Mouse (Mus musculus) heart, postnatal 0 days (tissue): ENCODE measurements around the gene Nr4a2. TPM values are rescaled to one million over a fixed set of nuclear protein-coding genes. Genes with fewer than 3 reads are reported as not detected.

Experiments used
- ATAC-seq: fragments of 200-750 bp; cut with Nextera tagmentation; 2 replicates; pipeline ENCODE4 v1.8.0; 2017; ENCODE audit warnings: low read depth, moderate number of reproducible peaks, moderate library complexity; ENCODE audit not compliant: insufficient read depth
- DNase-seq: peaks from one replicate; pipeline ENCODE4 v3.0.0-alpha.2; 2016; ENCODE audit warnings: low spot score
- H3K27ac ChIP-seq: fragments of 300-500 bp; sonication (generic); 2 replicates; pipeline ENCODE4 v1.5.1; 2014; ENCODE audit warnings: low read depth, mild to moderate bottlenecking
- H3K27me3 ChIP-seq: fragments of 300-500 bp; sonication (generic); 2 replicates; pipeline ENCODE4 v1.6.1; 2014; ENCODE audit warnings: low read length, mixed read lengths; ENCODE audit not compliant: control insufficient read depth, insufficient read depth
- H3K36me3 ChIP-seq: fragments of 300-500 bp; sonication (generic); replicated peaks from 2 replicates; pipeline ENCODE4 v1.6.1; 2014; ENCODE audit warnings: low read length, mixed read lengths; ENCODE audit not compliant: control insufficient read depth, insufficient read depth
- H3K4me1 ChIP-seq: fragments of 300-500 bp; sonication (generic); 2 replicates; pipeline ENCODE4 v1.6.1; 2014; ENCODE audit warnings: antibody characterized with exemption; ENCODE audit not compliant: control insufficient read depth, insufficient read depth
- H3K4me2 ChIP-seq: fragments of 300-500 bp; sonication (generic); 2 replicates; pipeline ENCODE4 v1.6.1; 2014; ENCODE audit warnings: low read depth, mild to moderate bottlenecking, low read length, moderate library complexity
- H3K4me3 ChIP-seq: fragments of 300-500 bp; sonication (generic); 2 replicates; pipeline ENCODE4 v1.5.1; 2014; ENCODE audit warnings: low read depth, low read length
- H3K9ac ChIP-seq: fragments of 300-500 bp; sonication (generic); replicated peaks from 2 replicates; pipeline ENCODE4 v1.6.1; 2014; ENCODE audit warnings: low read depth, low read length, mixed read lengths
- H3K9me3 ChIP-seq: fragments of 300-500 bp; sonication (generic); replicated peaks from 2 replicates; pipeline ENCODE4 v1.6.1; 2016; ENCODE audit warnings: low read length; ENCODE audit not compliant: control insufficient read depth
- CTCF ChIP-seq: IDR thresholded peaks from 2 replicates; pipeline ENCODE4 v1.5.1; 2016; ENCODE audit warnings: antibody characterized with exemption, control low read depth, low read depth
- EP300 ChIP-seq: IDR thresholded peaks from 2 replicates; pipeline ENCODE4 v1.6.1; 2016; ENCODE audit warnings: antibody characterized with exemption, low read depth
- WGBS: fragments of 180-500 bp; shearing (Covaris S2); extraction: QIAGEN DNeasy Blood & Tissue Kit; methylation state at CpG from one replicate; pipeline ENCODE4 v1.1.7; 2014; 5-methylcytosine and 5-hydroxymethylcytosine counted together
- polyA plus RNA-seq: library from polyadenylated mRNA; unstranded; fragments of >200 nt; fragmentation: Nextera tagmentation; extraction: Ambion mirVana; gene quantifications from 2 replicates; pipeline ENCODE4 v1.2.1, GENCODE M21; 2015
- total RNA-seq: library from RNA; depleted of rRNA; stranded (reverse); fragments of >200 nt; gene quantifications from 2 replicates; pipeline ENCODE4 v1.2.3, GENCODE M21; 2014; ENCODE audit warnings: low replicate concordance

Nr4a2 gene
- total and polyA plus RNA-seq, 2 experiments from 2014 or later, result 0.34 to 1.2 TPM

- no peak overlapping the region for H3K27ac ChIP-seq
- no peak overlapping the region for H3K4me3 ChIP-seq
- H3K9ac ChIP-seq, result no peak overlapping the region
- H3K36me3 ChIP-seq, result no peaks in the 10 kb centered on the region
- H3K9me3 ChIP-seq, result no peaks in the 10 kb centered on the region
- TF ChIP-seq EP300 (no peak), CTCF (no peak)
- H3K4me2 ChIP-seq, result no peak overlapping the region
- no peaks in the 10 kb centered on the region for H3K4me1 ChIP-seq
- no peak for DNase-seq
- H3K27me3 ChIP-seq, result no peaks in the 10 kb centered on the region
- WGBS, result 86% methylated on average over 5 of the region's 5 CpGs
- ATAC-seq, result no peak
These were observed 22.0 kb upstream of the Nr4a2 start for GRCm38 (mm10) chr2:57145646-57146421.

- no peak for TF ChIP-seq CTCF
- no peak for TF ChIP-seq EP300
- no peak overlapping the region for H3K9ac ChIP-seq
- no peak overlapping the region for H3K27ac ChIP-seq
- no peak overlapping the region for H3K4me3 ChIP-seq
- no peaks in the 10 kb centered on the region for H3K27me3 ChIP-seq
- DNase-seq, result no peak
- no peak for ATAC-seq
- H3K36me3 ChIP-seq, result no peaks in the 10 kb centered on the region
- 84% methylated on average over 6 of the region's 6 CpGs for WGBS
- H3K9me3 ChIP-seq, result no peaks in the 10 kb centered on the region
- no peak overlapping the region for H3K4me2 ChIP-seq
- no peaks in the 10 kb centered on the region; the same call in 1 of the 2 replicates for H3K4me1 ChIP-seq
These were observed 14.8 kb upstream of the Nr4a2 start for GRCm38 (mm10) chr2:57138594-57138993.

- Histone ChIP-seq H3K9me3 (no peaks in the 10 kb centered on the region), H3K4me3 (no peak overlapping the region), H3K27me3 (no peaks in the 10 kb centered on the region), H3K27ac (no peak overlapping the region), H3K36me3 (no peaks in the 10 kb centered on the region), H3K4me1 (0 out of 2 replicates have a peak, but pooled peaks cover 5% of the 10 kb centered on the region), H3K9ac (no peak overlapping the region), H3K4me2 (no peak overlapping the region)
- DNase-seq (no peak), ATAC-seq (no peak)
- no peak for TF ChIP-seq EP300
- TF ChIP-seq CTCF, result no peak
- WGBS, result 58% methylated on average over 4 of the region's 4 CpGs
These were observed 3.7 kb upstream of the Nr4a2 start for GRCm38 (mm10) chr2:57127461-57127860.

- ATAC-seq (no peak), DNase-seq (no peak)
- H3K36me3 ChIP-seq, result no peaks in the 10 kb centered on the region
- H3K9me3 ChIP-seq, result no peaks in the 10 kb centered on the region
- no peak overlapping the region for H3K9ac ChIP-seq
- H3K4me1 ChIP-seq, result 0 out of 2 replicates have a peak, but pooled peaks cover 5% of the 10 kb centered on the region
- H3K4me3 ChIP-seq, result no peak overlapping the region
- TF ChIP-seq EP300, result no peak
- TF ChIP-seq CTCF, result no peak
- H3K27me3 ChIP-seq, result no peaks in the 10 kb centered on the region
- no peak overlapping the region for H3K4me2 ChIP-seq
- no peak overlapping the region for H3K27ac ChIP-seq
- WGBS, result 80% methylated on average over 6 of the region's 6 CpGs
These were observed 2.1 kb upstream of the Nr4a2 start for GRCm38 (mm10) chr2:57125891-57126290.

GRCm38 (mm10) chr2:57122986-57123980, 520 bp downstream of the Nr4a2 start:
- Histone ChIP-seq H3K36me3 (no peaks in the 10 kb centered on the region), H3K27ac (peak overlapping the region; percentile 96), H3K4me2 (peak overlapping the region; percentile 90), H3K9ac (peak overlapping the region; percentile 98), H3K9me3 (no peaks in the 10 kb centered on the region), H3K27me3 (no peaks in the 10 kb centered on the region), H3K4me3 (peak overlapping the region; percentile 97), H3K4me1 (0 out of 2 replicates have a peak, but pooled peaks cover 5% of the 10 kb centered on the region)
- peak; percentile 74 for ATAC-seq
- 1% methylated on average over 46 of the region's 67 CpGs for WGBS
- peak; percentile 39 for DNase-seq
- TF ChIP-seq CTCF (no peak), EP300 (no peak)
